Mouse (Mus musculus) gastrocnemius, postnatal 4 days (tissue): ENCODE measurements at regions not wholly inside any gene's neighbourhood (a gene's known extent, or its start where the extent isn't known, plus 50 kb on each side); places are given as distances from the start of the nearest gene placed in this dataset.
"Not testable (repeated sequence)": the region's sequence is repeated elsewhere in the genome, so short reads cannot be mapped to it uniquely, and the experiment has no call there.

Experiments
- DNase-seq, 2 experiments: peaks; one replicate each; pipeline ENCODE4 v3.0.0; 2021 to 2022; ENCODE audit warnings: low spot score in 2 of 2, mixed read lengths in 2 of 2

DNA sequence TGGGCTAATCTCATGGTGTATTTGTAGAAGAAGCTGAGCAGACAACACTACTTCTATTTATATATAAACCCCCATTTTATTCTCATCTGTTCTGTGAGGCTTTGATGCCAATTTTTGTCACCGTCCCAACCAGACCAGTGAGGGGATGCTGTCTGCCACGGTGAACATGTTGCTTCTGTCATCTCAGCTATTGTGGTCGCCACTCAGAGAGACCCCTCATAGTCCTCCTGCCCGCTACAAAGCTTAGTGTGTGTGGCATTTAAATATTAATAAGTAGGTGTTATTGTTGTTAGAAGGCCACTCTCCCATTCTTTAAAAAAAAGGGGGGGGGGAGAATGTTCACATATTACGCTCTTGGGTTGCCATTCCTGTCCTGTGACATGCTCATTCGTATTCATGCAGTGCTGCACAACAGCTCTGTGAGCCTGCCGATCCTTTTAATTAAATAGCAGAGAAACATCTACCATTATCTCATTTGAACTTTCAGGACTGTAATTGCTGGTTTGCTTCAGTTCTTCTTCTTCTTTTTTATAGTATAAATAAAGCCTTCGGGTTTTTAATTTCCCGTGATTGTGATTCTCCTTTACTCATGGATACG is 161.4 kb downstream of the Enc1 start:
- DNase-seq, result no peak

- DNase-seq, result no peak
Measured at GRCm38 (mm10) chr13:97401620-97402019, 160.7 kb downstream of the Enc1 start.

- no peak for DNase-seq
Measured at GRCm38 (mm10) chr13:97398041-97398440, 157.1 kb downstream of the Enc1 start.

GRCm38 (mm10) chr13:97396899-97397640 is 156.2 kb downstream of the Enc1 start:
- DNase-seq, result no peak

GRCm38 (mm10) chr13:97396286-97396685 is 155.4 kb downstream of the Enc1 start:
- DNase-seq, result not testable (repeated sequence)

GRCm38 (mm10) chr13:97394756-97395454 is 154.0 kb downstream of the Enc1 start:
- no peak for DNase-seq

DNA sequence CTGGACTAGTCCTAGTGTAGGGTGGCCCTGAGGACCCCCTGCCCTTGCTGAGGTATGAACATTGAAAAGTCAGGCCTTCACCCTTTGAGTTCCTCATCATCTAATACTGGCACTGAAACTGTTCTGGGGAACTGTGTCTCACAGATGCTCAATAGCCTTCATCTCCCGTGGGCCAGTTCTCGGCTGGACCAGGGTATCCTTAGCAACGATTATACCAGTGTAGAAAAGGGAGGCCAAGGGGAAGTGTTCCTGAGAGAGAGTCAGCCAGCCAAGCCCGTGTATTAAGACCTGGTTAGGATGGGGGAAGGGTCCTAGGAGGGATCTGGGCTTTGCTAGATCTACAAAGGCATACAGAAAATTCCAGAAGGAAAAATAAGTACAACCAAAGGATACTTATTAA is 153.2 kb downstream of the Enc1 start:
- no peak for DNase-seq

- DNase-seq, result no peak
Measured at GRCm38 (mm10) chr13:97393456-97393855, 152.6 kb downstream of the Enc1 start.

DNA sequence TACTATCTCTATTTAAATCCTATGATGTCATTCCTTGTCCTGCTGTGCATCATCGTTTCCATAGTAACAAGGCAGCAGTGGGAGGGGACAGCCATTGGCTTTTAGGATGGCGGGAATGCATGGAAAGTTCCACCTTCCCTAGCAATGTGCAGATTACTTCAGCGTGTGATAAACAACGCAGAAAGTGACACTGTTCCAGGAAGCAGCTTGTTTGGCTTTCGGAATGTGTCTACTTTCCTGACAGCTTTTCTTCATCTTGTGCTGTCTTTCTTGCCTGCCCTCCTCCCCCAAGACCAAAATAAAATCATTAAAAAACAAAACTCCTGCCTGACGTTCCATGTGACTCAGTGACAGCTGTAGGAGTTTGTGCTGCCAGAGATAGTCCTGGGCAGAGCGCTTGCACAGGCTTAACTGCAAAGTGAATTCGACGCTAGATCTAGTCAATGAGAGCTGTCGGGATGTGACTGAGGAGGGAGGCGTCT is 149.6 kb downstream of the Enc1 start:
- no peak for DNase-seq

GRCm38 (mm10) chr13:97388851-97389479 is 148.1 kb downstream of the Enc1 start:
- no peak for DNase-seq

GRCm38 (mm10) chr13:97386511-97386910 is 145.6 kb downstream of the Enc1 start:
- DNase-seq, result no peak

- no peak for DNase-seq
Measured at GRCm38 (mm10) chr13:97385531-97385930, 144.6 kb downstream of the Enc1 start.

GRCm38 (mm10) chr13:97384091-97384777 is 143.3 kb downstream of the Enc1 start:
- no peak for DNase-seq

DNA sequence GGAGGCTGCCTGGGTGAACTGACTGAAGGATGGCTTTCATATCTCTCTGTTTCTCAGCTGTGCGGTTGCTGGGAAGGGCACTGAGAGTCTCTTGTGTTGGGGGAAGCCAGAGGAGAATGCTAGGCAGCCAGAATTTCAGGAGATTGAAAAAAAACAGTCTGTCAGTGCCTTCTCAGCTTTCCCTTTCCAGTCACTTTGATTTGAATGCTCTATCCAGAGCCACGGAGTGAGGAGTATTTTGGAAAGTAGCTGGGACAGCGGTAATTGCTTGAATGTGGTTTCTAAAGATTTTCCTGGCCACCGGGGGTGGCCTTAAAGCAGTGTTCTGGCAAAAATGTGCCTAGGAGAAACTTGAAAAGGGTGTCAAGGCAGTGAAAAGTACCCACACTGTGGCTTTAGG is 142.4 kb downstream of the Enc1 start:
- DNase-seq, result no peak

DNA sequence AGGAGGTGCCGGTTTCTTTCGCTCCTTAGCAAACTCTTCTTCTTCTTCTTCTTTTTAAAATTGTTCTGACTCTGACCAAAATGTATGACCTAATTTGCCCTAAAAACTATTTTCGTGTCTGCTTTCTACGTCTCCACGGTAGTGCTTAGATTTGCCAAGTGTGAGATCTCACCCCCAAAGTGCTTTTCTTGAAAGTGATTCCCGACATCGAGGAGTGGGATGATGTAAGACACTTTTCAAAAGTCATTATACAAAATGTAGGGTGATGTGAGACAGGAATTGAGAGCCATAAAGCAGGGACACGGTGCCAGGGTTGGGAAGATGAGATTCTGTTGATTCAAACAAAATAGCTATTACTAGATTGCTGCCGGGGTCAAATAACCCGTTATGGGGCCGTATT is 139.5 kb downstream of the Enc1 start:
- DNase-seq, result no peak

- DNase-seq, result no peak
Measured at GRCm38 (mm10) chr13:97376232-97376523, 135.3 kb downstream of the Enc1 start.

DNA sequence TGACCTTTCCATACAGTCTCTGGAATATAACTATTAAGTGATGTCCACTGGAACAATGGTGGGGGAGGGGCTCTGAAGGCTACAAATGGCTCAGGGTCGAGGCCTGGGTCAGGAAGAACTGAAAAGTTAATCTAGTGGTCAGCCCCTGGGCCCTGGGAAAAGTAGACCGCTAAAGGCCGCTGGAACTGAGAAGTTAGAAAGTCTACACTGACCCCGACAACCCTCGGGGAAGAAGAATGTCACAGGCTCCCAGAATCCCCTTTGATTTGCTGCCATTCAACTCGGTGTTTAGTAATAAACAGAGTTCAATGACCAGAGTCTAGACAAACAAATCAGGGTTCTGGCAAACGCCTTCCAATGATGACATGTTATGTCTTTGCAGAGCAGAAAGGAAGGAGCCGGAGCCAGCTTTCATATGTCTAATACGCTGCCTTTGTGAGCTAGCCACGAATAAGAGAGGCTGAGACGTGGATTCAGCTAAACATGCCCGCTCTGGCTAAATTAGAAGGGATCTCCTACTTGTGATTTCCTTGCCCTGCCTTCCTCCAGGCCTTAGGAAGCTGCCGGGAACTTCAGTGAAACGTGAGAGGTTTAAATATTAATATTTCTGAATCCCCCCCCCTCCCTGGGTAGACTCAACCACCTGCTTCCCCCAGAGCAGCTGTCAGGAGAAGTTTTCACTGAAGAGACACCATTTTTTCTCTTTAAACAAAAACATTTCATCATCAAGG is 134.8 kb downstream of the Enc1 start:
- DNase-seq, result no peak

GRCm38 (mm10) chr13:97372348-97372747 is 131.4 kb downstream of the Enc1 start:
- DNase-seq, result no peak

GRCm38 (mm10) chr13:97371200-97371599 is 130.3 kb downstream of the Enc1 start:
- DNase-seq, result no peak

GRCm38 (mm10) chr13:97366723-97367122 is 125.8 kb downstream of the Enc1 start:
- DNase-seq, result no peak
